Mouse (Mus musculus) embryo, embryonic 11.5 days (tissue): Measurements from ENCODE around the gene Asb3.

Experiments used
- DNase-seq: peaks from one replicate; pipeline ENCODE4 v3.0.0-alpha.2; 2012; ENCODE audit warnings: low read depth, low spot score

Asb3 gene

DNA sequence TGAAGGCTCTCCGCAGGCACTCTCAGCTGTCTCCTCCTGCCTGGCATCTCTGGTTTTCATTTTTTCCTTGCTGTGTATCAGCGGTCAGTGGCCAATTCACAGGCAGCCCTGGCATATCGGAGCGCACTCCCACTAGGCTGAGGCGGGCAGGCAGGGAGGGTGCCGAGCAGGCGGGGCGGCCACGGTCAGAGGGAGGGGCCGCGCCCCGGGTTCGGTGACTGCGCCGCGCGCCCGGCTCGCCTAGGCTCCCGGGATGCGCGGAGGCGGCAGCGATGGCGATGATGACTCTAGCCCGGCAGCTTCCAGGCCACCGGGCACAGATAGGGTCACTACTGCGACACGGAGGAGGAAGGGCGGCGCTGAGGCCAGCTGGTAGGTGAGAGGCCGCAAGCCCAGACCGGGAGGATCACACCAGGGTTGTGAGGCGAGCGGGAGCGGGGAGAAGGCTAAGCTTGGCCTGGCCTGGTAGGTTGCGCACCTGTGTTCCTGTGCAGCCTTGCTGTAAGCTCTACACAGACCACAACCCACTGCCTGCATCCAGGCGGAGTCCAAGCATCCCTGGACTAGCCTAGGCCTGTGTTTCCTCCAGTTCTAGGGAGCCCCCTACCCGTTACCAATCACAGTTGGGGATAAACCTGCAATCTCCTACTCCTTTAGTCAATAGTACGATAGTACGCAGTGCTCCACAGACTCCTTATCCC, at the start of gene Asb3, which contains the start of gene Gpr75:
Gene Asb3 (plus strand): TSS at position 246 of the 701 bp plus-strand sequence.
Gene Gpr75 (plus strand): TSS at position 188 of the 701 bp plus-strand sequence.
- DNase-seq, result peak; percentile 9

DNA sequence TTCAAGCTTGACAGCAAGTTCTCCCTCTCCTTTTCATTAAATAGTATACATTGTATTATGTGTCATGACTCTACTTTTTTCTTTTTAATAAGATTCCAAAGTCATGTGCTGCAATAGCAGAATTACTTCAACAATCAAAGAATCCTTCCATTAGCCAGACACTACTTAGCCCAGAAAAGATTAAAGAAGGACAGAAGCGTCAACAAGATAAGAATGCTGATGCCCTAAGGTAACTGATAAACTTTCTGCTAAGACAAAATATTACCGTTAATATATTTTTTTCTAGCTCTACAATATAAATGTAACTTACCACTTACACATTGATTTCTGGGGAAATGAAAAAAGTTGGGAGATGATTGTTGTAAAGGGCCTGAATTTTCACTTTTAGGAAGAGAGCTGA, 46.4 kb upstream of the Asb3 start:
- DNase-seq, result no peak

DNA sequence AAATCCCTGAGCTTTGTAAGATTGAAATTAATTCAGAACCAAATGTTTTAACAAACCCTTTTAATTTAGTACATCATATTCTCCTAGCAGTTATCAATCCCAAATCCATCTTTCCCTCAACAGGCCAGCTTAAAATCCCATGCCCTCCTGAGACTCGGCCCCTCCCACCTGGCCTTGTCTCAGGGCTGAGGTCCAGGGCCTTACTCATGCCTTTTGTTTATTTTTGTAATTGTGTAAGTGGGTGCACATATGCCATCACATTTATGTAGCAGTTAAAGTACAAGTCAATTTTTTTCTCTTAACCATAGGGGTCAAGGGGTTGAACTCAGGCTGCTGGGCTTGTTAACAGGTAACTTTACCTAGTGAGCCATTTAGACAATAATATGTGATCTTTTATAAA, 40.9 kb upstream of the Asb3 start:
- DNase-seq, result no peak

DNA sequence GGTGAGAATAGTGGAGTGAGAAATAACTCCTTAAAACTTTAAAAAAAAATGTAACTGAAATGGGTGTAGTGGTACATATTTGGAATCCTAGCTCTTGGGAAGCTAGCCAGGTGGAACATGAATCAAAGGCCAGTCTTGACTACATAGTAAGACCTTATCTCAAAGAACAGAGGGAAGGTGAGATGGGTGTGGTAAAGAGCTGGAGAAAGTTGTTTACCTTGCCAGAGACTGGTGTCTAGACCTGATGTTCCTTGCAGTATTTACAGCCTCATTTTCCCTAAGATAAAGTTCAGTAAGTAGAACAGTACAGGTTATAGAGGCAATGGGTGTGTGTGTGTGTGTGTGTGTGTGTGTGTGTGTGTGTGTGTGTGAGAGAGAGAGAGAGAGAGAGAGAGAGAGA, 12.8 kb upstream of the Asb3 start:
- no peak for DNase-seq

DNA sequence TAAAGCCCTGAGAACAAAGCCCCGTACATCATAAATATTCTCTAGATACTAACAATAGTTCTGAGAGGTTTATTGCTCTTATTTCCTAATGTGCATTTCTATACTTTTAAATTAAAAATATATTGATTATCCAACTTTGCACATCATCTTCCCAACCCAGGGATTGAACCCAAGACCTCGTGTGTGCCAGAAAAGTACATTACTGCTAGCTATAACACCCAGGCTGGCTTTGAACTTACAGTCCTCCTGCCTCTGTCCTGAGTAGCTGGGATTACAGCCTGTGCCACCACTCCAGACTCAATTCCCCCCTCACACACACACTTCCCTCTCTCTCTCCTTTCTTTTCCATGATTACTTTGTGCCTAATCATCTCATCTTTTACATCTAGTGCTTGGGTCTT, 2.9 kb downstream of the Asb3 start:
- no peak for DNase-seq

DNA sequence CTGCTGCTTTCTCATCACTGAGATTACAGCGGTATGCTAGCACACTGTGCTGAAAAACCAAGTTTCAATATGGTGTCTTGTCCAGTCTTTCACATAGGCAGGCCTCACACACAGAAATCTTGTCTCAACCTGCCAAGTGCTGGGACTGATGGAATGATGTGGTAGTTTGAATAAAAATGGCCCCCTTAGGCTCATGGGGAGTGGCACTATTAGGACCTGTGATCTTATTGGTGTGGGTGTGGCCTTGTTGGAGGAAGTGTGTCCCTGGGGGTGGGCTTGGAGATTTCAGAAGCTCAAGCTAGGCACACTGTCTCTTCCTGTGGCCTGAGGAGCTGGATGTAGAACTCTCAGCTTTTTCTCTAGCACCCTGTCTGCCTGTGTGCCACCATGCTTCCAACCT, 11.0 kb downstream of the Asb3 start:
- no peak for DNase-seq

DNA sequence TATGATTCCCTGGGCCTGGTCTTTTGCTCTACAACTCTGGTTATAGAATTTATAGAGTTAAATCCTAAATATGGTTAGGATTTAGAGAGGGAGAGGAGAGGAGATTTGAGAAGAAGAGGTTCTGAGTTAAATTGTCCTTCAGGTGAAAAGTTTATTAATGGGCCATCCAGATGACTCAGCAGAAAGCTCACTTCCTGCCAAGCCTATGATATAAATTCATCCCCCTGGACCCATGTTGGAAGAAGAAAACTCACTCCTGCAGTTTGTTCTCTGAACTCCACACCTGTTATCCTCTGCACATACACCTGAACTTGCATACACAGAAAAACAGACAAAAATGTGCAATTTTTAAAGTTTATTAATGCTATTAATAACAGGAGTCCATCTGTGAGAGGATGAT, 14.1 kb downstream of the Asb3 start:
- no peak for DNase-seq

DNA sequence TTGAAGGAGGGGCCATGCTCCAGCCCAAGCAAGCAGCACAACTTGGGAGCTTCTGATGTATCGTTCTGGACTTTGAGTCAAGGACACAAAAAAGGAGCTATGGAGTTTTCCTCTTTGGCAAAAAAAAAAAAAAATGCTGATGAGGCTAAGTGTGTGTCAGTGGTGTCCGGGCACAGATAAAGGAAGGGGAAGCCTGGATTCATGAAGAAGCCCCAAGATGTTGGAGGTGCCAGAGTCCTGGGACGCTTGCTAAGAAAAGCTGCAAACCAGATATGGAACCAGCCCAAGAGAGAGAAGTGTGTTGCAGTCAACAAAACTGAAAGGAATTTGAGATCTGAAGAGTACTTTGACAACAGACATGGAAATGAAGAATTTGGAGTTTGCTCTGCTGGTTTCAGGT, 27.1 kb downstream of the Asb3 start:
- DNase-seq, result no peak

DNA sequence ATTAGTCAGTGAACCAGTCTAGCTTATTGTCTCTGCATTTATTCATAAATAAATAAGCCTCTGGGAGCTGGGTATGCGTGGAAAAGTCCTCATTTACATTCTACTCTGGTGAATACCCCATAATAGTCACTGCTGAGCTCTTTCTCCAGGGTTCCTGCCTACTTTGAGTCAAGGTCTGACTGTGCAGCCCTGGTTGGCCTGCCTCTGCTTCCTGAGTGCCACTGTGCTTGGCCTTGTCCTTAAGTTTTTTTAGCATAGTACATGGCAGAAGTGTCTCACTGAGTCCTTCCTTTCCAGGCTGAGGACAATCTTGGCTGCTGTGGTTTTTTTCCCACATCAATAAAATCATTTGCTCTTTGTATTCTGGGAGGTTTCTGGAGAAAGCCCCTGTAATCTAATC, 35.4 kb downstream of the Asb3 start:
- DNase-seq, result no peak

DNA sequence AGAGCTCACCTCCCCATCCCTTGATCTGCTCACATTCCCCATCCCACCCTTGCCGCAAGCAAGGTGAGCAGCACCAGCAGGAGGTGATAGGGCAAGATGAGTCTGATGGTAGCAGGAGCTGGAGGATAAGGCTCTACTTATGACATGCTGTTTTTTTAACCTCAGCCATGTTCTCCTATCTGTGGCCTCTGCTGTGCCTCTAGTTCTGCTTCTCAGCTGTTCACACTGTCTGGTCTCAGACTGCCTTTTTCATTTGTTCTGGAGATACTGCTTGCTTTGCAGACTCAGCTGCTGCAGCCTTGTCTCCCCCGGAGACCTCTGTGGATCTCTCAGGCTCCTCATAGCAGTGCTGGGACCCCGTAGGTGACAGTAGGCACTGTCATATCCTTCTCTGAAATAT, 38.1 kb downstream of the Asb3 start:
- DNase-seq, result no peak

DNA sequence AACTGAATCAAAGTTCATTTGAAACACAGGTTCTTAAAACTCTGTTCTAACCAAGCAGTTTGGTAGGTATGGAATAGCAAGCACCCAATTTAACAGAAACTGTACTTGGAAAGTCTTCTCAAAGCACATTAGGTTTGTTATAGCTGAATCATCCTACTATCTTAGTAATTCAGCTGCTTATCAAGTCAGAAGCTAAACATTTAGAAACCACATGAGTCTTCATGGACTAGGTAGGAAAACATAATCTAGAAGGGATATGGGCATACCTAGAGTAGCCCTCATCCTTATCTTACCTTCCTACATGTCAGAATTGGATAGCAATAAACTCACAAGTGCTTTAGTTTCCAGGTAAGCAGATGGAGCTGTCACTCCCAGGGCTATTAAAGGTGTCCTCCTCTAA, 42.9 kb downstream of the Asb3 start:
- no peak for DNase-seq

DNA sequence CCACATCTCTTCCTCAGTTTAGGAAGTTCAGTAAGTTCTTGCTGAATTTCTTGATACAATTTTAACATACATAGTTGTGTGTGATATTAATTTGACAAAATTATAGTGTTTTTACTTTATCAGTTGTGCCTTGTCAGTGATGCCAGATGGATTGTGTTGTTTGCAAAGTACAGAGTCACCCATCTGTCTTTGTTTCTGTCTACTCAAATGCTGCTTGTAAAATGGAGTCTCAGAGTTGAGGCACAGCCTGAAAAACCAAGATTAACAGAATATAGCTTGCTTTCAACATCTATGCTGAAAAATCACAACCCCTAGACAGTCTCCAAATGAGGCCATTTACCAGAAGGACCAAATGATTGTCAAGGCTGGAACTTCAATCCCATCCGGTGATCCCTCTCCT, 43.3 kb downstream of the Asb3 start:
- DNase-seq, result no peak

DNA sequence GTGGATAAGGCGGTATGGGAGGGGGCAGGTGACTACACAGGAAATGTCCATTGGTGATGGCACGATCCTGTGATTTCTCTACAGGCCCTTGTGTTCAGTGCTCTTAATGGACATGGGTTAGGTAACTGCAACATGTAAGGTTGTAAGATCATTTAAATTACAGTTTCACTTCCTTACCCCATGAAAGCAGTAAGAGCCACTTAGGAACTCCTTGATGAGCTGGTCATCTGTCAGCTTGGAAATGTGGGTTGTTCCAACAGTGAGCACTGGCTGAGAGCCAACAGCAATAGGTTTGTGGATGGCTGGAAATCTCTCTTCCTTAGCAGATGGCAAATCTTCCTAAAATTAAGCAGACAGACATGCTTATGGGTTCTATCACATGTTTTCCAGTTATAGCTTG, 58.3 kb downstream of the Asb3 start:
- no peak for DNase-seq

DNA sequence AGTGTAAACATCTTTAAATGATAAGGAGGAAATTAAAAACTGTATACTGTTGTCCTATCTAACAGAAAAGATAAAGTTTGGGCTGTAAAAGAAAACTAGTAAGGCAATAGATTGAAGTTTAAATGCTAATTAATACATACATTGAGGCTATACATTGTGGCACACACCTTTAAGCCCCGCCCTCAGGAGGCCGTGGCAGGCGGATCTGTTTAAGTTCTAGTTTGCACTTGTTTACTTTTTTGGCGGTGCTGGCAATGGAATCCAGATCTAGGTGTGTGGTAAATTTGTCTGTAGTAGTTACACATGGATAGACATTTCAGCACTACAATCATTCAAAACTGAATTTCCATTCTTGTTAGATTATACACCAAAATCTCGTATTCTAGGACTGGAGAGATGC, 67.6 kb downstream of the Asb3 start:
- DNase-seq, result no peak

DNA sequence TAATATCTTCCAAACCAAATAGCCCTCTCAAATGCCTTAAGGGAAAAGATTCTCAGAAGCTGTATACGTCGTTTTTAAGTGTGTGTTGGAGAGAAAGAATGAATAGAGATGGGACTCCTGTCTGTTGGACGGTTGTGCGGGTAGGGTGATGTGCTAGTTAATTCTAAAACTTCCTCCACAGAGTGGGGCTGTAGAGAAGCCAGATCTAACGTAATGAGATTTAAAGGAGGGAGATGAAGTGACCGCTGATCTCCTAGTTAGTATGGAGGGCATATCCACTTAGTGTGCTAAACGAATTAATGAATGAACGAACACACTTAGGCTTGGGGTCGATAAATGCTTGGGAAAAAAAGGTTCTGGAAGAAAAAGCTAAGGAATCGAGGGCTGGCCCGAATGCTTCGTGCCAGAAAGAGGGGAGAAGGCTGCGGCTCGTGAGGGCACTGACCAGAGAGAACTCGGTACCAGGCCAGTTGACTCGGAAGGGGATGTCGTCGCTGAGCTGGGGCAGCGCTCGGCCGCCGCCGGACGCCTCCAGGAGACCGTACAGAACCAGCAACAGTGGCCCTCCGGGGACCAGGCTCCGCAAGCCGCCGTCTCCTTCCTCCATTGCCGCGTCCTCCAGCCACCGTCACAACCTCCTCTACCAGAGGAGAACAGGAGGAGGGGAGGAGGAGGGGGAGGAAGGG, 68.4 kb downstream of the Asb3 start:
- DNase-seq, result peak; percentile 5

DNA sequence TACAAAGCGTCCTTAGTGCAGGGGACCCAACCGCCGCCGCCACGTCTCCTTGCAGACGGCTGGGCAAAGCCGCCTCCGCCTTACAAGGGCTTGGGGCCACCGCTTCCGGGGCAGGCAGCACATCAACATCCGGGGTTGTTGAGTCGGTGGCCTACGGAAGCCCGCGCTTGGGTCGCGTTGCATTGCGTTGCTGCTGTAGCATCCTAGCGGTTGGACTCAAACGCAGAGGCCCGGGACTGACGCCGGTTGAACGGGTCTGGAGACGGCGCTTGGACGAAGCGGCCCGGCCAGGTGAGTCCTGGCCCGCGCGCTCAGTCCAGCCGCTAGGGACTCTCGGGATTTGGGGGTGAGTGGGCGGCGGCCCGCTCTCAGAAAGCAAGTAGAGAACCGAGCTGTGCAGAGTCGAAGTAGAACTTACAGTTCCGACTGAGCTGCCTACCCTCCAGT, 69.1 kb downstream of the Asb3 start, which contains the start of gene Erlec1:
Gene Erlec1 (minus strand): TSS at position 57 of the 447 bp plus-strand sequence.
- peak; percentile 81 for DNase-seq

DNA sequence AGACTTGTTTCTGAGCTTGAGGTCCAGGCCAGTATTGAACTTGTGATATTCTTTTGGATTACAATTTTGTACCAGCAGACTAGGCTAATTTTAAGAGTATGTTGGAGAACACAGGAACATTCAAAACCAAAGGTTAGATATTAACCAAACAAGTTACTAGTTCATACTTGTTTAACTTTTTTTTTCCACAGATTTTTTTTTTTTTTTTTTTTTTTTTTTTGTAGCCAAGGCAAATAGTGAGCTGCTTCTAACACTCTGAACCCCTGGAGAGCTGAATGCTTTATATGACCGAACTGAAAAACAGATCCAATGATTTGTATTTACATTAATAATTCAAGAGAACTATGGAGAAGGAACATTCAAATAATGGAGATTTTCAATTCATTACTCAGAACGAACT, 100.0 kb downstream of the Asb3 start:
- DNase-seq, result no peak

DNA sequence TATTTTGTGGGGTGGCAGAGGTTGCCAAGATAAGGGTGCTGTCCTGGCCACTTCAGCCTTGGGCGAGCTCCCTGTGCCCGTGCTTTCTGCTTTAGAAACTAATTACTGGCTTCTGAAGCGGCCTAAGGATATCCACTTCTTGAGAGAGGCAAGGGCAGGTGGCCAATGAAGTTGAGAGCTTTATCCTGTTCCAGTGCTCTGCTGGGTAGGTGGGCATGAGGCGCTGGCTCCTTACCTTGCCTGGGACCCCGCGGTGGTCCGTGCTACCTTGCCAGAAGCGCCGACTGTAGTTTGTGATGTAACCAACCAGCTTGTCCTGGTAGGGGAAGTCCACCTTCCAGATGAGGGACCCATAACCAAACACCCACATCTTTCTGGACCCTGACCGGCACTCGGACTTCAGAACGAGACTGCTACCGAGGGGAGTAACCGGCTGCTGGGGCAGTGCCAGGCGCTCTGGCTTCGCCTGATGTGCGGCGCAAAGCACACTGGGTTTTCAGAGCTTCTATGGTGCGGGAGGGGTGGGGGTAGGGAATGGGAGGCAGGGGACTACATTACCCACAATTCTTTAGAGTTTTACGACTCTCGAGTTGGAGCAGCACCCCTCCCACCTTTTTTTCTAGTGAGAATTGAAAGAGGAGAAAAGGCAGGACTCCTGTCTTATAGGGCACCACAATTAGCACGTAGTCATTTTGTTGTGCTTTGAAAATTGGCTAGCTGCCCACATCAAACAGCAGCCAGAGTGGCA, 100.8 kb downstream of the Asb3 start, which contains the start of gene Chac2:
Gene Chac2 (minus strand): TSS at position 474 of the 748 bp plus-strand sequence.
- peak; percentile 73 for DNase-seq

DNA sequence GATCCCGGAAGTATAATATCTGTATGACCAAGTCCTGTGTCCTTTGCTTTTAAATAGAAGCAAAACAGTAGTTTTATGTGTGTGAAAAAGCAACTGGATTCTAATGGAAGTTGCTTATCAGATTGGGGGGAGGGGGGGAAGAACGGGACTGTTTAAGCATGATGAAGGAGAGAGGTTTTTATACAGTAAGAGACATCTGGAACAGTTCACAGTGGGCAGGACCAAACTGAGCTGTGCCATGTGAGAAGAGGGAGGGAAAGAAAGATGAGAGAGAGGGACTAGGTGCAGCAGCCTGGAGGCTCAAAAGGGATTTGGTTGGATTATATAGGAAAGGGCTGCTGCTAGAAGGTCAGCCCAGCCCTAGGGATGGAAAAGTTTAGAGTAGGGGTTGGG, 101.4 kb downstream of the Asb3 start:
- no peak for DNase-seq

DNA sequence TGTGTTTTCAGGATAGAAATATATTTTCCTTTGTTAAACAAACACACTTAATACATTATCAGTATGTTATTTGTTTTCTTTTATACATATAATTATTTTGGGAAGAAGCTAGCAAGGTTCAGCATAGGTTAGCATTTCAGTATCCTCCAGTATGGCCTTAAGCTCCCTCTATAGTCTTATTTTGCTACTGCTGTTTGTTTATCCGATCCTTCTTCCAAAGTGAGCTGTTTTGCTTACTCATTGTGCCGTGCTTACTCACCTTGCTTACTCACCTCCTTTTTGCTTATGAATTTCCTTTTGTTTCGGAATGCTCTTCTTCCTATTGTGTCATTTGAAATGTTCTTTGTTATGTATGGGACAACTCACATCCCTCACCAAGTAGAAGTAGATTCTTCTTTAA, 111.5 kb downstream of the Asb3 start:
- DNase-seq, result no peak

DNA sequence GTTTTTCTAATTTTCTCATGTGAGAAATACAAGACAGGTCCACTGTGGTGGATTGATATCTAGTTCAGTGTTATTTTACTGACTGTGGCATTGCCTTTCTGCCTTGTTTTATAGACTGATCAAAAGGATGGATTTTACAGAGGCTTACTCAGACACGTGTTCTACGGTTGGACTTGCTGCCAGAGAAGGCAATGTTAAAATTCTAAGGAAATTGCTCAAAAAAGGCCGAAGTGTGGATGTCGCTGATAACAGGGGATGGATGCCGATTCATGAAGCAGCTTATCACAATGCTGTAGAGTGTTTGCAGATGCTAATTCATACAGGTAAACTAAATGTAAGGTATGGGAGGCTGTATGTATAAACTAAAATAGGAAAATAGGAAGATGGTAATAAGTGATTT, 113.0 kb downstream of the Asb3 start:
- no peak for DNase-seq

DNA sequence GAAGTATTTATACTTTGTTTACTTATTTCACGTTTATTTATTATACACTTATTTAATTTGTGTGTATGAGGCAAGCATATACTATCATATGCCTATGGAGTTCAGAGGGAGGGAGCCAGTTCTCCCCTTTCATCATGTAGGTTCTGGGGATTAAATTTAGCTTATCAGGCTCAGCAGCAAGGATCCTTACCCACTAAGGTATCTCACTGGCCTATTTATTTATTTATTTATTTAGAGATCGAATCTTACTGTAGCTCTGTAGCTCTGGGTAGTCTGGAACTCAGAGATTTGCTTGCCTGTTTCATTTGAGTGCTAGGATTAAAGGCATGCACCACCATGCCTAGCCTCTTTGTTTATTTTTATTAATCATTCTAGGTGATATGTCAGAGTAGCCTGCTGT, 113.5 kb downstream of the Asb3 start:
- no peak for DNase-seq

DNA sequence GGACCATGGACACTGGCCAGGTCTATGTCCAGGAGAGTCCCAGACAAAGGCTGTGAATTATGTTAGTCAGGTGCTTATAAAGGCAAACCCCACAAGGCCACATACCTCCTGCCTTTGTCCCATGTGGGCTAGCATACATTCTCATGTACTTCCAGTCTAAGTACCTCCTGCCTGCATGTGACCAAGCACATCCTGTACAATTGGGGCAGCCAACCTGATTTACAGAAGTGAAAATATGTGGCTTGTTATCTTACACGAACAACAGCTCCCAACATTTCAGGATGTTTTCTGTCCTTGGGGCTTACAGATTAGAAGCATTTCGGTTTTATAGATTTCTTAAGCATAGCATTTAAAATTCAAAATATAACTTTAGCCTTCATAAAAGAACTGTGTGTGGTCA, 114.8 kb downstream of the Asb3 start:
- no peak for DNase-seq
